Mouse (Mus musculus): Measurements from ENCODE around the gene Pcgf3. TPM values are rescaled to one million over a fixed set of nuclear protein-coding genes. Genes with fewer than 3 reads are reported as not detected.
"Not testable (repeated sequence)": the region's sequence is repeated elsewhere in the genome, so short reads cannot be mapped to it uniquely, and the experiment has no call there.

Pcgf3 gene
- polyA plus RNA-seq, 1 experiment: 13.9 TPM

- no peak for DNase-seq (ENCODE audit: low spot score)
Measured at GRCm38 (mm10) chr5:108469617-108470016, 8.6 kb downstream of the Pcgf3 start.

DNA sequence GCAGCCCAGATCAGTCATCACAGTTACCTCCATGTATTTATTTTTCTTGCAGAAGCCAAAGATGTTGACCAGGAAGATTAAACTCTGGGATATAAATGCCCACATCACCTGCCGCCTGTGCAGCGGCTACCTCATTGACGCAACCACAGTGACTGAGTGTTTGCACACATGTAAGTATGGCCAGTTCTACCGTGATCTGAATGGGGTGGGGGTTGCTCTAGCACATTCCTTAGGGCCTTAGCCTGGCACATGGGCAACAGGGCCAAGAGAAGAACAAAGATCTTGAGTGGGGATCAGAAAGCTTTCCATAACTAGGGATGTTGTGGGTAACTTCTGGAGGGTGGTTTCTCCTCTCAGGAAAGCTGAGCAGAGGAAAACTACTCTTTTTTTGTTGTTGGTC, 12.7 kb downstream of the Pcgf3 start:
- DNase-seq (ENCODE audit: low spot score): no peak

- no peak for DNase-seq (ENCODE audit: low spot score)
Measured at GRCm38 (mm10) chr5:108475977-108476376, 14.9 kb downstream of the Pcgf3 start.

GRCm38 (mm10) chr5:108483006-108483405, 22.0 kb downstream of the Pcgf3 start:
- DNase-seq (ENCODE audit: low spot score): no peak

GRCm38 (mm10) chr5:108485239-108485638, 24.2 kb downstream of the Pcgf3 start:
- no peak for DNase-seq (ENCODE audit: low spot score)

DNA sequence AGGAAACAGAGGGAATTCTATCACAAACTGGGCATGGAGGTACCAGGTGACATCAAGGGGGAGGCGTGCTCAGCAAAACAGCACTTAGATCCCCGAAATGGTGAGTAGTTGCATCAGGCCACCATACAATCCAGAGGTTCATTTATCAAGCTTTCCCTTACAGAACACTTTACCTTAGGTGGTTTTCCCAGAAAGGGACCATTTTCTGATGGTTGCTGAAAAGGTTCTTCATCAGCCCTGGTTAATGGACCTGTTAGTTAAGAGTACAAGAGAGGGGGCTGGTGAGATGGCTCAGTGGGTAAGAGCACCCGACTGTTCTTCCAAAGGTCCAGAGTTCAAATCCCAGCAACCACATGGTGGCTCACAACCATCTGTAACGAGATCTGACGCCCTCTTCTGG, 25.1 kb downstream of the Pcgf3 start:
- DNase-seq (ENCODE audit: low spot score): not testable (repeated sequence)

DNA sequence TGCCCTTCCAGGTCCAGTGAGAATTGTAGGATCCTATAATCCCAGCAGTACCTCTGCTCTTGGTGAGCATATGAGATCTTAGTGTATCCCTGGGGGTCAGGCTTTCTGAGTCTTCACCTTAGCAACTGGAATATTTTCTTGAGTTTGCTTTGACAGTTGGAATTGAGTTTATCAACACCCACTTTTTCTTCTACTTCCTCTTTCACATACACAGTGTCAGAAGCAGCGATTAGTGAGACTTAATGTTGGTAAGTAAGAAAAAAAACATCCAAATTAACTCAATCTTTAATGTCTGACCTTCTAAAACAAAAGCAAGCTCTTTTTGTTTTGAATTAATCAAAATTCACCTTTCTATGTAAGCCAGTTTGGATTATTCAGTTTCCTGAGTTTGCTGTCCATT, 40.5 kb downstream of the Pcgf3 start:
- no peak for DNase-seq (ENCODE audit: low spot score)

DNA sequence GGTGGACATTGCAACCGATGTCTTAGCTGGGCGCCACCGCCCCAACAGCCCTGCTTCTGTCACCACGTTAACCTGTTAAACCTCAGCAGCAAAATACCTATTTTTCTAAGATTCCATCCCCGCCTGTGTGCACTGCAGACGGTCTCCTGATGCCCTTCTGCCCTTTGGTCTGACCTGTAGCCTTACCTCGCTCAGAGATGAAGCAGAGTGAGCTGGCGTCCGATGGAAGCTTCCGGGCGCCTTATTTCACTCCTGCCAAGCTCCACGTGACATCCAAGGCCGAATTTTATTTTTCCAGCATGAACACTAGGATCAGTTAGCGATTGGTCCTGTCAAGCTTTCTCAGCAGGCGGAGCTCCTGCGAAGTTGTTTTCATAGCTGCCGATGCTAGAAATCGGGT, 41.3 kb downstream of the Pcgf3 start:
- DNase-seq (ENCODE audit: low spot score): no peak

DNA sequence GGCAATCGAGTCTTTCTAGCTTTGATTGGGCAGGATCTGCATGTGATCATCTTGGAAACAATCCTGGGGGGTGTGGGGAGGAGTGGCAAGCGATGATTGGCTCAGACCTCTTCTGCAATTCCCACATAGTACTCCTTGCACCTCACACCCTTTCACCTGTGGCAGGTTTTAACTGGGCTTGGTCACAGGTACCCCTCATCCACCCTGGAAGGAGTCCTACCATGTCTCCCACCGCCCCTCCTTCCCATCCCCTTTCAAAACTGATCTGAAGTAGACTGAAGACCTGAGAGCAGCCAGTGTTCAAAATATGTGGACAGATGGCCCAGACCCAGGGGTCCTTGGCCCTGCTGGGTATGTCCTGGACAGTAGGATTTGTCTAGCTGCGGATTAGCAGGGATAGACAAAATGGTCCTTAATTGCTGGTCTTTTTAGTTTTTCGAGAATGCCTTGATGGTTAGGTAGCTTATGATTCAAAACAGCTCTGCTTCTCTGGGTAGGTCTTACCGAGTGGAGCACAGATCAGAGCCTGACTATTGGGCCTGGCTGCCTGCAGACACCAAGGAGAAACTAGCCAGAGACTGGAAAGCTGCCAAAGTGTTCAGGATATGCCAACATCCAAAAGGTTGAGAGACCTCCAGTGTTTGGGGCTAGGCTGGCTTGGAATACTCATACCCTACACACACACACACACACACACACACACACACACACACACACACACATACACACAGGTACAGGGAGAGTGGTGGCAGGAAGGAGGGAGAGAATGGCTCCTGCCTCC, 54.7 kb downstream of the Pcgf3 start:
- DNase-seq (ENCODE audit: low spot score): no peak

GRCm38 (mm10) chr5:108516655-108517054, 55.6 kb downstream of the Pcgf3 start:
- no peak for DNase-seq (ENCODE audit: low spot score)

DNA sequence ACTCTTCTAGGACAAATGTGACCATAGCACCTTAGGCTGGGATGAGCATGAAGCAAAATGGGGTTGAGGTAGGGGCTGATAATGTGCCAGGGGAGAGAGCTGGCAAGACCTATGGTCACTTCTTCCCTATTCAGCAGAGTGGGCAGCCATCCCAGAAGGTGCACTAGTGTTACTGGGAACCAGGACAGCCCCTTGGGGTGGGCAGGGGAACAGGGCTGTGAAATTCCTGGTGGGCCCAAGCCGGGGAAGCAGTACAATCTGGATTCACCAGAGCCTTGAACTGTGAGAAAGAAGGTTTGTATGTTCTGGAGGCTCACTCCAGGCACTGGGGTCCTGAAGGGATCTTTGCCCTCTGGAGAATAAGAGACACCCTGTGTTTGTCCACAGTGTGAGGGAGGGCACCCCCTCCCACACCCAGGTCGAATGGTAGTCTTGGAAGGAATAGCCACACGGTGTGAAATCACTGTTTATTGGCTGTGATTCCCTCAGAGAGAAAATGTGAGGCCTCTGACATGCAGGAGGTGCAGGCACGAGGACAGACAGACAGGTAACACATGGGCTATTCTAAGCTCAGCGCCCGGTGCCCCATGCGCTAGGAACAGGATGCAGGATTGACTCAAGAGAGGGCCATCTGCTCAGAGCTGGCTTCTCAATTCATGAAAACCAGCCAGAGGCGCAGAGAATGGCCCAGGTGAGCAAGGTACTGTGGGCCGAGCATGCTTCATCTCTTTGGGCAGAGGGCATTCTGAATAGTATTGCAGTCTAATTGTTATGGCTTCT, 57.3 kb downstream of the Pcgf3 start:
- DNase-seq (ENCODE audit: low spot score): no peak

DNA sequence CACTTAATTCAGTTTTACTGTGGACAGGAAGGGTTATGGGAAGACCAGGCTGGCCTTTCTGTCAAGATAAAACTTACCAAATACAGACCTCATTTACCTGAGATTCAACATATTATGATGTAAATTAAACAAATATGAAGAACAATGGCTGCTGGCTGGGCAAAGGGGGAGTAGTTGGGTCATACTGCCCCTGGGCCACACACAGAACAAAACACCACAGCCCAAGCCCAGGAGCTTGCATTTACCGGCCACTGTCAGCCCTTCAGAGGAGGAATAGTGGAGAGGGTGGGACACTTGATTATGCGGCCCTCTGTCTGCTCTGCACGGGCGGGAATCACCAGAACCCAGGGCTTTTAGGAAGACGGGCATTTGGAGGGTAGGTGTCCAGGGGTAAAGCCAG, 57.9 kb downstream of the Pcgf3 start:
- DNase-seq (ENCODE audit: low spot score): no peak

DNA sequence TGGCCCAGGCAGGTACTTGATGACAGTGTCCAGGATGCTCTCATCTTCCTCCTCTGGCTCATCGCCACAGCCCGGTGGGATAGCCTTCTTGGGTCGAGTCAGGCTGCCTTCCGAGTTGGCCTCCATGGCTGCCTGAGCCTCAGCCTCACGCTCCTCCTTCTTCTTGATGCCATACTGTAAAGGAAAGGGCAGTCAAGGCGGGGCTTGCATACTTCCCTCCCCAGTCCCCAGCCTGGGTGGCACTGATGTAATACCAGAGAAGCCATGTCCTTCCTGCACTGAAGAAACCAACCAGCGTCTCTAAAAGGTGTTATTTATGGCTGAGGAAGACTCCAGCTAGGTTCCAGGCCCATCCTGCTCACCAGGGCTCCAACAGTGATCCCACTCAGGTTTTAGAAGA, 59.1 kb downstream of the Pcgf3 start:
- DNase-seq (ENCODE audit: low spot score): no peak

DNA sequence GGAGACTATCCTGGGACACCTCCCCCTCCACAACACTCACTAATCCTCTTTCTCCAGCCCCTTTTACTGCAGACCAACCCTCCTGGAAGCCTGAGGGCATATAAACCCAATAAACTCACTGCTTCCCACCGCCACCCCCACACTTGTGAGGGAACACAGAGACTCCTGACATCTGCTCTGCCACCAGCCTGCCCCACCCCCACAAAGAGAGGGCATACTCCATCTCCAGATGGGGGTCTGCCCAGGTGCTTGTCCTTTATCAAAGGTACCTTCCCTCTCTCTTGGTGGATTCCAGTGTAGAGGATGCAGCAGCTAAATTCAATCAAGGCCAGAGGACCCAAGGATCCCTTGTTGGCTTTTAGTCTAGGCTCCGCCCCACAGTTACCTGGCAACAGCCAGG, 60.0 kb downstream of the Pcgf3 start:
- DNase-seq (ENCODE audit: low spot score): no peak

- DNase-seq (ENCODE audit: low spot score): no peak
Measured at GRCm38 (mm10) chr5:108521896-108522295, 60.9 kb downstream of the Pcgf3 start.

DNA sequence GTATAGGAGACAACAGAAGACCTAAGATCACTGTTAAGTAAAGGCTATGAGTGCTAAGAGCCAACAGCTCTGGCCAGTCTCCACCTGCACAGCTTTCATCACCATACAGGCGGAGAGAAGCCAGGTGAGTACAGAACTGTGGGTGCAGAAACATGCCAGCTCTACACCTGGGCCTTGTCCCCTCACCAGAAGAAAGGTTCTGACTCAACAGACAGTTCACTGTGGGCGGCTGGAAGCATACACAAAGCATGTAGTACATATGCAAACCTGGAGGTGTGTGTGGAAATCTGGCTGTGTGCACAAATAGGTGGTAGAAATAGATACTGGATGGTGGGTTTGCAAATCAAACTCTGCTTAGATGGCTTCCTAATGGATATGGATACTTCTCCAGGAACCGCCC, 61.6 kb downstream of the Pcgf3 start:
- no peak for DNase-seq (ENCODE audit: low spot score)

DNA sequence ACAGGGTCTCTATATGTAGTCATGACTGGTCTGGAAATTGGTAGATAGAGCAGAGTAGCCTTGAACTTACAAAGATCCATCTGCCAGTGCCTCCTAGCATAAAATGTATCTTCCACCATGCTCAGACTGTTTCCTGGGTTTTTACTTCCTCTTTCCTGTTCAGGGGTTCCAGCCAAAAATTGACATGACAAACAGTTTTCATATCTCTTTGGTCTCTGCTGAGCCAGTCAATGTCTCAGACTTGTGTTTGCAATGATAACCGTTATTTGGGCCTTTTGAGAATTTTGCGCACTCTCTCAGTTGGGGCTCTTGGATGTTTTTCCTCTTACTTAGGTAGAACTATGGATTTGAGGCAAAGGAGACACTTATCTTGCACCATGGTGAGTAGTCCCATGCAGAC, 73.2 kb downstream of the Pcgf3 start:
- DNase-seq (ENCODE audit: low spot score): no peak

GRCm38 (mm10) chr5:108543516-108544291, 82.7 kb downstream of the Pcgf3 start:
- no peak for DNase-seq (ENCODE audit: low spot score)

DNA sequence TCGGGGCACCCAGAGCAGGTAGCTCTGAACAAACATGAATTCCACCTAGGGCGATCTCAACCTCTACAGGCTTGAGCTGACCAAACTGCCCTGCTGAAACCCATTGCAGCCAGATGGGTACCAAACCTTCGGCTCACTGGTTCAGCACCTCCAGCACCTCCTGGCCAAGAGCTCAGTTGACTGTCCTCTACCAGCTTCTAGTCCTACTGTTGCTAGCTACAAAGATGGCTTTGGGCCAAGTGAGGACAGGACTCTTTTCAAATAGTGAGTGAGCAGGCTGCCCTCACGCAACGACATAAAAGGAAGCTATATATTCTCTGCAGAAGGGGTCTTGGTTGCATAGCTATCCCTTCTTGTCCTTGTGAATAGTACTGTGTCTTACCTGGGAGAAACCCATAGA, 86.6 kb downstream of the Pcgf3 start:
- no peak for DNase-seq (ENCODE audit: low spot score)

- DNase-seq (ENCODE audit: low spot score): no peak
Measured at GRCm38 (mm10) chr5:108549137-108549488, 88.1 kb downstream of the Pcgf3 start.

DNA sequence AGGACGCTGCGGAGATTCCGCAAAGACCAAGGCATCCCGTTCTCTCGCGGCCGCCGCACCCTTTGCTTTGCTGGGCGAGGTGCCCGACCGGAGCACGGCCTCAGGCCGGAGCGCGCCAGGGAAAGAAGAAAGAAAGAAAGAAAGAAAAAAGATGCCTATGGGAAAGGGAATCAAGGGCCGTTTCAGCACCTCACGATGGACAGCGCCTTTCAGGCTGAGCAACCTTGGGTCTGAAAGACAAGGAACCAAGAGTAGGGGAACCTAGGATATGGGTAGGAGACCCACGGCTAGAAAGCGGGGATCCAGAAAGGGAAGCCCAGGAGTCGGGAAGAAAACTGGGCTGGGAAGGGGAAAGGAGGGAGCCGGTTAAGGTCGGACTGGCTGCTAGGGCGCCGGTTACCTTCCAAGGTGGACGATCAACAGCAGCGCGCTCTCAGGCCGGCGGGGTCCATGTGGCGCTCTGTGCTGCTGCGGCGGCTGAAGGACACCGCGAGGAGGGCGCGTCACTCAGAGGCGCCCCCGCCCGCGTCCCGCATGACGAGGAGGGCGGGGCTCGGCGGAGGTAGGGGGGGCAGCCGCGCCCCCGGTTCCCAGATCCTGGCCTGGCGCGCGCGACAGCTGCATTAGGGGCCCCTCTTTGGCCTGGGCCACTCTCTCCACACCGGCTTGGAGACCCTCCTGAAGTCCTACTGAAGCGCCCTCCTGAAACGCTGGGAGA, 88.6 kb downstream of the Pcgf3 start, which contains the start of gene Cplx1:
Gene Cplx1, minus strand, starts transcription at position 536 of the 718 bp plus-strand sequence.
- DNase-seq (ENCODE audit: low spot score): no peak

DNA sequence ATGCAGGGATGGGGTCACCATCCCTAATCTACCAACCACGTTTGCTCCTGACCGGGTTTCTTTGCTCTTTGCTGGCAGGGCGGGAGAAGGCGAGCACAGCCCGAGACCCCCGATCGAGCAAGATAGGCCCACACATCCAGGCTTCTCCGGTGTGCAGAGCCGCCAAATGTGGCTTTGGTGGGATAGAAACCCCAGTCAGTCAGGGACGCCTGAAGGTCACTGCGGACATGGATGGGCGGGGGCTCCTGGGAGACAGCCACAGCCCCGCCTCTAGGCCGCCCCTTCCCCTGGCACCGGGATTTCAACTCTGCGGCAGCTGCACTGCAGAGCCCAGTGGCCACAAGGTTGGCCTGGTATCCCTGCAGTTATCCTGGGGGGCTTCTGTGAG, 89.2 kb downstream of the Pcgf3 start:
- no peak for DNase-seq (ENCODE audit: low spot score)
